Mouse (Mus musculus): ENCODE data around the gene Gm867. TPM values are rescaled to one million over a fixed set of nuclear protein-coding genes. Genes with fewer than 3 reads are reported as not detected.

The Gm867 gene
- total RNA-seq, 2 experiments from 2014 or later, result 101 to 583 TPM

DNA sequence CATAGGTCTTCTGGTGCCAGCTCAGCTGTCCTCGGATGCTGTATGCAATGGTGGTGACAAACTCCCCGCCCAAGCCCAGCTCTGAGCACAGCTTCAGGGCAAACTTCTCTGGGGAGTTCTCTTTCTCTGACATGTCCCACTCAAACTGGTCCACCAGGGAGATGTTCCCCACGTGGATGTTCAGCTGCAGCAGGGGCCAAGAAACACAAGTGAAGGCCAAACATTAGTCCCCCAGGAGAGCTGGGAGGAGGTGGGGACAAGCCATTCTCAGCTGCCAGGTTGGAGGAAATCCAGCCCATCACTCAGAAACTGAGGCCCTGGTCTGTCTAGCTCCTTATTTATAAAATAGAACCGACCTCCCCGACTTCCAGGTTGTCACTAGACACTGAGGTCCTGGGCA is 36.1 kb downstream of the Gm867 start:
- no peak for ATAC-seq (replicated peaks; ENCODE audit: low FRiP score, poor library complexity, severe bottlenecking)

DNA sequence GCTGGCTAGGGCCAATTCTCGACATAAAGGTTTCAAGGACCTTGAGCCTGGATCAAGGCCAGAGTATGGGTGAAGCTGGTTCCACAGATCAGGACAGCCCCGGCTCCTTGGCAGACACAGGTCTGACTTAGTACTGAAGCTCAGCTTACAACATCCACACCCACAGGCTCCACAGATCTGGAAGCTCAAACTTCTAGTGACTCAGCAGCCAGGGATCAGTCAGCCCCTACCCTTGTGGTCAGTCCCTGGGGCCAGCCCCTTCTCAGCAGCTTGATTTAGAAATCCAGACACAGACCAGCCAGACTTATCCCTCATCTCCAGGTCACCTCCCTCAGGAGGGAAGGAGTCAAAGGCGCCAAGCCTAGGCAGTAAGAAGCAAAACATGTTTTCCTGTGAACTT is 41.6 kb downstream of the Gm867 start:
- no peak for ATAC-seq (replicated peaks; ENCODE audit: low FRiP score, poor library complexity, severe bottlenecking)

DNA sequence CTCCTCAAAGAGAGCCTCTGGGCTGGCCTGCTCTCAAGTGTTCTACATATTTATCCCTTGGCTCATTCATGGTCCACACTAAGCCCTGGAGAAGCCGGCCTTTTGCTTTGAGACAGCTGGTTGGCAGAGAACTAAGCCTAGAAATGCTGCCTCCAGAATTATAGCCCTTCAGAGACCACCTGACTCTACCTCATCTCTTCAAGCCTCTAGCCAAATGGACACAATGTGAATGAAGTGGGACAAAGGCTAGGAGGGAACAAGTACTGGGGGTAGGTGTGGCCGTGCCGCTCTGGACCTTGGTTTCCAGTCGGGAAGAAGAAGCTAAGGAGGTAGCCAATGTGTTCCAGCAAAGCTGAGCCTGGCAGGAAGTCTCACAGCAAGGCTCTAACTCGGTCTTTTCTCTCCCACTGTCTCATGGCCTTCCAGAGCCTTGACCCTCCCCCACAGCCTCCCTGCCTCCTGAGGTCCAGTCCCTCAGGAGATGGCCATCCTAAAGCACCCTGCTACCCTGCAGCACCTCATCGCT is 42.4 kb downstream of the Gm867 start:
- no peak for ATAC-seq (replicated peaks; ENCODE audit: low FRiP score, poor library complexity, severe bottlenecking)

DNA sequence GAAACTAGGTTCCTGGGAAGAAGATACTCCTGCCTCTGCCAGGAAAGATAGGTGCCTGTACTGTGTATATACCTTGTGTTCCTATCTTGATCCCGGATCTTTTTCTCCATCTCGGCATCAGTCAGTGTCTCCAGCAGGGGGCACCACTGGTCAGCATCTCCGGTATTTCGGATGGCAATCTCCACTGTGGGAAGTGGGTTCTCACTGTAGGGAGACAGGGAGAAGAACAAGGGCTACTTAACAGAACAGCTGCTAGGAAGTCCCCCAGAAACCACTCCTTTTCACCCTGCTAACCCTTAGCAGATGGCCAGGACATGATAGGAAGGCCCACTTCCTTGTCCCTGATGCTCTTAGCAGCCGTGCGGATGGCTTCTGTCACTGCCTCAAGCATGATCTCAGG is 43.1 kb downstream of the Gm867 start:
- no peak for ATAC-seq (replicated peaks; ENCODE audit: low FRiP score, poor library complexity, severe bottlenecking)

DNA sequence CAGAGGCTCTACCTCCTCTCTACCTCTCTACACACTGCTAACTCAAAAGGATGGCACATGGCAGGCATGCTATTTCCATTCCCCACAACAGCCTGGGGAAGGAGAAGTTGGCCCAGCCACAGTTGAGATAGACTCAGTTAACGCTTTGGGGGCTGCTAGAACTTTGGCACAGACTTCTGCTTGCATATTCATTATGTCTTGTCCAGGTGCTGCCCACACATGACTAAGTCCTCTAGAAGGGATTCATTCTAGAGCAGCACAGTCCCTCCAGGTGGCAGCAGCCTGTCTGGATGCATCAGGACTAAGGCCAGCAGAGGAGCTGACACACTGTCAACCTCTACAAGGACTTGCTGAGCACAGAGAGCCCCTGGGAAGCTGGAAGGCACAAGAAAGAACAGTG is 44.3 kb downstream of the Gm867 start:
- no peak for ATAC-seq (replicated peaks; ENCODE audit: low FRiP score, poor library complexity, severe bottlenecking)

DNA sequence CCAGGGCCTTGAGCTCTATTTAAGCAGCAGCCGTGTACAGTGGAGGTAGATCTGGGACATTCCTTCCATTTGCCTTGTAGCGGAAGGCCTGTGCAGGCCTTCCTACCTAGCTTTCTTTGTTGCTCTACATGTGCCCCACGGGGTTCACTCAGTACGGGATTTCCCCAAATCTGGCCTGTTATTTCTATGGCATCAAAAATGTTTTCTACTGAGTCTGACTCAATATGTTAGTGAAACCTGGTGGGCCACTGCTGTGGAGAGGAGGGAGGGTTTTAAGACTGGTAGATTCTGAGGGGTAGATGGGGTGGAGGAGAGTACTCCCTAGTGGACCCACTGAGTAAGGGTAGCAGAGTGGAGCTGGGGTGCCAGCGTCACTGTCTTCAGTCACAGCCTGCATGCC is 44.7 kb downstream of the Gm867 start:
- no peak for ATAC-seq (replicated peaks; ENCODE audit: low FRiP score, poor library complexity, severe bottlenecking)

DNA sequence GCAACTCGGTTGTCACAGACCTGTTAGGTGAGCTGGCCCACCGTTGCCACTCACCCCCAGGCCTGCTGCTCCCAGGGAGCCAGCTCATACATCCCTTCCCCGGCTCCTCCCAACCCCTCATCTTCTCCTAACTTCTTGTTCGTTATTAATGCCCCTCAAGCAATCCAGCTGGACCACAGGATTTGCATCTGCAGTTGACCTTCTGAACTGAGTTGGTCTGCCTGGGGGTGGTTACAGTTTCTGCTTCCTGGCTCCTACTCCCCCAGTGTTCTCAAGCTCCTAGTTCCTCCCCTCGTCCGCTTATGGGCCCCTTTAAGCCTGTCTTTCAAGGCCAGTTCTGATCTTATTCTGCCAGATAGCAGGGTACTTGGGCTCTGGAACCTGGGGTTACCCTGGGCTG is 45.9 kb downstream of the Gm867 start:
- ATAC-seq (replicated peaks; ENCODE audit: low FRiP score, poor library complexity, severe bottlenecking), result no peak

DNA sequence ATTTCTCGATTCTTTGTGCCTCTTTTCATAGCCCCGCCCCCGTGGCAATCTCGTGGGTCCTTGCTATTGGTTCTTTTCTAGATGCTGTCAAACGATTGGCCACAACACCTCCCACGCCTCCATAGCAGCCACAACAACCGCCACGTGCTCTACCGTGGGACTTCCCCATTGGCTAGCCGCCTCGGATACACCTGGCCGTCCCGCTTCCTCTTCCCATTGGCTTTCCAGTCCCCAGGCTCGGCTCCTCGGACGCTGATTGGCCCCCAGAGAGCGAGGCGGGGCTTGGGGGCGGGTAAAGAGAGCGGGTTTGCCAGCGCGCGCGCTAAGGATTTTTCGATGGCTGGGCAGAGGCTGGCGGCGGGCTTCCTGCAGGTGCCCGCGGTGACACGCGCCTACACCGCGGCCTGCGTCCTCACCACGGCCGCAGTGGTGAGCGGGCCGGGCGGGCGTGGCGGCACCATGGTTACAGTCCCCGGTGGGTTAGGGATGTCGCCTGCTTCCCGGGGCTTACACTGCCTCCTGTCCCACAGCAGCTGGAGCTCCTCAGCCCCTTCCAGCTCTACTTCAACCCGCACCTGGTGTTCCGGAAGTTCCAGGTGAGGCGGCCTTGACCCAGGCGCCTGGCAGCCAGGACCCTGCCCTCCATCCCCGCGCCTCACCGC is 47.3 kb downstream of the Gm867 start, which contains the start of gene Derl3:
Gene Derl3 (plus strand): TSS at position 325 of the 662 bp plus-strand sequence.
- ATAC-seq (replicated peaks; ENCODE audit: low FRiP score, poor library complexity, severe bottlenecking), result peak; percentile 98

DNA sequence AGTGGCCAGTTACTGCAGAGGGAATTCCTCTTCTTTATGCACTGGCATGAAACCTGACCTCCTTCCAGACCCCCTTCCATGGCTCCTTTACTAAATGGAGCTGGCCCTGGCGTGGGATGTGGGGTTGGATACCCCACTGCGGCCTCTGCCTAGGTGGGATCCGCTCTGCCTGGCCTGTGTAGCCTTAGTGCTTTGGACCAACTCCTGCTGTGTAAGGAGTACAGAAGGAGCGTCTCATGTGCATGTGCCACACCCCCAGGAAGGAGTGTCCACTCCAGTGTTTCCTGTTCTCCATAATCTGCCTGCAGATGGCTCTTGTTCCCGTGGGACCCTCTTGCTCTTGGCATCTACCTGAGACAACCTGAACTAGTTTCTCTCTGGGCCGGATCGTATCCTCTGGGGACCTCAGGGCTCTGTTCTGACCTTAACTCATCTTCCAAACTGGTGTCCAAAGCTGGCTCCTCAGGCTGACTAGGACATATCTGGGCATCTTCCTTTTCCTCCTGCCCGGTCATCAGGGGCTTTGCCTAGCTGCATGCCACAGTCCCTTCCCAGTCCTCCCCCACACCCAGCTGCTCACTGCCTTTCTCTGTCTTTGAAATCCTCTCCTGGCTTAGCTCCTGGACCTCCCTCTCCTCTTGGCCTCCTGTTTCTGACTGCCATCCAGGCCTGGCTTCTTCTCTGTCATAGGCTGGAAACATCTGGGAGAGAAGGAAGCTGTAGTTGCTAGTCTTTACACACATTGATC is 50.9 kb downstream of the Gm867 start:
- no peak for ATAC-seq (replicated peaks; ENCODE audit: low FRiP score, poor library complexity, severe bottlenecking)

Other genes starting within 250 kb of the Gm867 start
- gene Cabin1, start 176.3 kb downstream of the Gm867 start, total RNA-seq (2015; ENCODE audit: low replicate concordance), result 108 and 136 TPM in 2 replicates
- 115 and 143 TPM in 2 replicates for gene Cabin1, start 176.3 kb downstream of the Gm867 start, total RNA-seq (2017; ENCODE audit: low replicate concordance)
- gene Ddt, start 167.3 kb downstream of the Gm867 start, total RNA-seq (2015; ENCODE audit: low replicate concordance), result 33.5 TPM in 1 of 2 replicates, not detected in the other
- not detected in 2 replicates for gene Ddt, start 167.3 kb downstream of the Gm867 start, total RNA-seq (2017; ENCODE audit: low replicate concordance)
- gene Gm20441, start 159.7 kb downstream of the Gm867 start, total RNA-seq (2015; ENCODE audit: low replicate concordance), result not detected in 2 replicates
- not detected in 2 replicates for gene Gm20441, start 159.7 kb downstream of the Gm867 start, total RNA-seq (2017; ENCODE audit: low replicate concordance)
- 1.3 TPM in 1 of 2 replicates, not detected in the other for gene Gstt3, start 159.3 kb downstream of the Gm867 start, total RNA-seq (2015; ENCODE audit: low replicate concordance)
- 0.13 TPM in 1 of 2 replicates, not detected in the other for gene Gstt3, start 159.3 kb downstream of the Gm867 start, total RNA-seq (2017; ENCODE audit: low replicate concordance)
- 25.6 and 29.3 TPM in 2 replicates for gene Gstt1, start 142.1 kb downstream of the Gm867 start, total RNA-seq (2015; ENCODE audit: low replicate concordance)
- gene Gstt1, start 142.1 kb downstream of the Gm867 start, total RNA-seq (2017; ENCODE audit: low replicate concordance), result 18.0 and 25.6 TPM in 2 replicates
- gene Gstt4, start 118.1 kb downstream of the Gm867 start, total RNA-seq (2015; ENCODE audit: low replicate concordance), result not detected in 2 replicates
- not detected in 2 replicates for gene Gstt4, start 118.1 kb downstream of the Gm867 start, total RNA-seq (2017; ENCODE audit: low replicate concordance)
- gene Gstt2, start 103.2 kb downstream of the Gm867 start, total RNA-seq (2015; ENCODE audit: low replicate concordance), result 18.4 and 20.5 TPM in 2 replicates
- 9.8 and 42.0 TPM in 2 replicates for gene Gstt2, start 103.2 kb downstream of the Gm867 start, total RNA-seq (2017; ENCODE audit: low replicate concordance)
- 49.4 and 54.9 TPM in 2 replicates for gene Mif, start 80.4 kb downstream of the Gm867 start, total RNA-seq (2015; ENCODE audit: low replicate concordance)
- 14.8 and 26.6 TPM in 2 replicates for gene Mif, start 80.4 kb downstream of the Gm867 start, total RNA-seq (2017; ENCODE audit: low replicate concordance)
- gene Derl3, start 47.3 kb downstream of the Gm867 start, total RNA-seq (2015; ENCODE audit: low replicate concordance), result not detected in 2 replicates
- not detected in 2 replicates for gene Derl3, start 47.3 kb downstream of the Gm867 start, total RNA-seq (2017; ENCODE audit: low replicate concordance)
- 50.1 and 67.9 TPM in 2 replicates for gene Smarcb1, start 19.1 kb downstream of the Gm867 start, total RNA-seq (2015; ENCODE audit: low replicate concordance)
- 32.1 and 39.3 TPM in 2 replicates for gene Smarcb1, start 19.1 kb downstream of the Gm867 start, total RNA-seq (2017; ENCODE audit: low replicate concordance)
- 101 and 127 TPM in 2 replicates for gene Chchd10, start 7.5 kb downstream of the Gm867 start, total RNA-seq (2015; ENCODE audit: low replicate concordance)
- gene Chchd10, start 7.5 kb downstream of the Gm867 start, total RNA-seq (2017; ENCODE audit: low replicate concordance), result 40.2 and 60.3 TPM in 2 replicates
- gene Mmp11, start 4.2 kb downstream of the Gm867 start, total RNA-seq (2015; ENCODE audit: low replicate concordance), result 0.72 TPM in 1 of 2 replicates, not detected in the other
- 0.68 TPM in 1 of 2 replicates, not detected in the other for gene Mmp11, start 4.2 kb downstream of the Gm867 start, total RNA-seq (2017; ENCODE audit: low replicate concordance)
- 85.1 and 89.7 TPM in 2 replicates for gene Vpreb3, start 2.4 kb upstream of the Gm867 start, total RNA-seq (2015; ENCODE audit: low replicate concordance)
- 31.5 and 39.7 TPM in 2 replicates for gene Vpreb3, start 2.4 kb upstream of the Gm867 start, total RNA-seq (2017; ENCODE audit: low replicate concordance)
- gene Gm5134, start 13.8 kb upstream of the Gm867 start, total RNA-seq (2015; ENCODE audit: low replicate concordance), result not detected in 2 replicates
- gene Gm5134, start 13.8 kb upstream of the Gm867 start, total RNA-seq (2017; ENCODE audit: low replicate concordance), result not detected in 2 replicates
- gene Zfp280b, start 92.0 kb upstream of the Gm867 start, total RNA-seq (2015; ENCODE audit: low replicate concordance), result 10.1 and 12.3 TPM in 2 replicates
- 3.0 and 3.7 TPM in 2 replicates for gene Zfp280b, start 92.0 kb upstream of the Gm867 start, total RNA-seq (2017; ENCODE audit: low replicate concordance)
- not detected in 2 replicates for gene Slc5a4b, start 170.3 kb upstream of the Gm867 start, total RNA-seq (2015; ENCODE audit: low replicate concordance)
- not detected in 2 replicates for gene Slc5a4b, start 170.3 kb upstream of the Gm867 start, total RNA-seq (2017; ENCODE audit: low replicate concordance)
- gene Slc5a4a, start 206.8 kb upstream of the Gm867 start, total RNA-seq (2015; ENCODE audit: low replicate concordance), result not detected in 2 replicates
- gene Slc5a4a, start 206.8 kb upstream of the Gm867 start, total RNA-seq (2017; ENCODE audit: low replicate concordance), result not detected in 2 replicates